Mouse (Mus musculus): ENCODE measurements around the gene Tmprss11a. TPM values are rescaled to one million over a fixed set of nuclear protein-coding genes. Genes with fewer than 3 reads are reported as not detected.

Gene Tmprss11a
- total and polyA plus RNA-seq, 3 experiments, result not detected

DNA sequence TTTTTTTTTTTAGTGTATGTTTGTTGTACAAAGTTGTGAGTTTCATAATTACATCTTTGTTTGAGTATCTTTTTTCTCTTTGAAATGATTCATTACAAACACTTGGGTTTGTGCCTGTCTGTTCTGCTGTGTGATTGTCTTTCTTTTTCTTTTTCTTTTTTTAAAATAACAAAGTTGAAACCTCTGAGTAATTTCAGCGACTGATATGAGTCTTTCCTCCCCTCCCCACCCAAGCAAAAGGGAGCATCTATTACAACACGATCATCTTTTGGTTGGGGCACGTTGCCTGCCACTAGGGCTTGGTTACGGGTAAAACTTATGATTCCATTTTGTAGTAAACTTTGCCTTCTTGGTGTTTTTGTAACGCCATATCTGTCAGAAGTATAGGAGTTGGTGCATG, 37.7 kb downstream of the Tmprss11a start:
- no peak overlapping the region for H3K27ac ChIP-seq (ENCODE audit: insufficient read depth, low read depth)
- peak overlapping the region; percentile 47 for H3K4me2 ChIP-seq (ENCODE audit: insufficient read depth, low read depth, poor library complexity, severe bottlenecking)
- H3K9ac ChIP-seq (ENCODE audit: insufficient read depth, low read depth), result no peak overlapping the region
- TF ChIP-seq MAFK (IDR thresholded peaks at IDR 0.05; ENCODE audit: insufficient replicate concordance, low read length) (no peak), POLR2A (IDR thresholded peaks at IDR 0.05; ENCODE audit: low read depth, low read length) (no peak), SIN3A (IDR thresholded peaks at IDR 0.05; ENCODE audit: low read length) (no peak; the same call in 1 of the 2 replicates), UBTF (IDR thresholded peaks at IDR 0.05; ENCODE audit: low read depth, low read length) (no peak), CHD1 (IDR thresholded peaks at IDR 0.05; ENCODE audit: low read depth, low read length) (no peak), JUN (IDR thresholded peaks at IDR 0.05; ENCODE audit: insufficient read depth, low read depth, low read length) (peak; percentile 71; the same call in 1 of the 2 replicates), JUND (conservative IDR thresholded peaks at IDR 0.05; ENCODE audit: low read depth, low read length) (peak; percentile 62; the same call in 1 of the 2 replicates), BHLHE40 (IDR thresholded peaks at IDR 0.05; ENCODE audit: low read depth, low read length) (0 out of 2 replicates have a peak, but pooled peaks have one; percentile 6), MXI1 (IDR thresholded peaks at IDR 0.05; ENCODE audit: low read depth, low read length) (no peak), TCF12 (IDR thresholded peaks at IDR 0.05; ENCODE audit: low read depth, low read length) (no peak), NRF1 (IDR thresholded peaks at IDR 0.05; ENCODE audit: low read depth, low read length) (no peak), EP300 (IDR thresholded peaks at IDR 0.05; ENCODE audit: low read length) (peak; percentile 29; the same call in 1 of the 2 replicates), MYC (IDR thresholded peaks at IDR 0.05; ENCODE audit: low read depth, low read length) (no peak), TBP (conservative IDR thresholded peaks at IDR 0.05; ENCODE audit: low read depth, low read length) (no peak), ZKSCAN1 (IDR thresholded peaks at IDR 0.05; ENCODE audit: borderline replicate concordance, low read depth, low read length) (no peak), SMC3 (IDR thresholded peaks at IDR 0.05; ENCODE audit: low read depth, low read length) (no peak), E2F4 (IDR thresholded peaks at IDR 0.05; ENCODE audit: insufficient replicate concordance, low read depth, low read length) (no peak), IRF4 (IDR thresholded peaks at IDR 0.05; ENCODE audit: low read depth, low read length) (peak; percentile 69)
- H3K79me2 ChIP-seq (replicated peaks; ENCODE audit: control insufficient read depth, extremely low read depth, insufficient read depth, poor library complexity, severe bottlenecking), result no peaks in the 10 kb centered on the region
- H3K4me1 ChIP-seq (ENCODE audit: control insufficient read depth in 1 of 2, insufficient read depth in 2 of 2), result no peaks in the 10 kb centered on the region; a peak in 1 of 4 replicates
- H3K36me3 ChIP-seq (replicated peaks in 1 of 2; ENCODE audit: control insufficient read depth in 1 of 2, insufficient read depth in 1 of 2, low read length in 1 of 2), result no peaks in the 10 kb centered on the region
- no peaks in the 10 kb centered on the region for H3K9me3 ChIP-seq (replicated peaks; ENCODE audit: low read length)
- H3K27me3 ChIP-seq (replicated peaks), result no peaks in the 10 kb centered on the region
- in situ Hi-C loops (cut with MboI; ENCODE audit: low pct_ligation_motif_present, low pct_unique_long_range_greater_than_20kb, low sequenced_read_pairs), result loop anchor here (25.0 kb wide), 1 partner anchor 231 kb away; no protein-coding TSS in a partner anchor
- H3K4me3 ChIP-seq (replicated peaks in 1 of 3; ENCODE audit: low read depth in 2 of 3, low read length in 2 of 3, poor library complexity in 1 of 3), result no peak overlapping the region
- no peak for DNase-seq (ENCODE audit: extremely low read depth)
- dilution Hi-C loops (cut with MboI; ENCODE audit: extremely low pct_ligation_motif_present, extremely low pct_unique_long_range_greater_than_20kb, low sequenced_read_pairs), result no loop called here

DNA sequence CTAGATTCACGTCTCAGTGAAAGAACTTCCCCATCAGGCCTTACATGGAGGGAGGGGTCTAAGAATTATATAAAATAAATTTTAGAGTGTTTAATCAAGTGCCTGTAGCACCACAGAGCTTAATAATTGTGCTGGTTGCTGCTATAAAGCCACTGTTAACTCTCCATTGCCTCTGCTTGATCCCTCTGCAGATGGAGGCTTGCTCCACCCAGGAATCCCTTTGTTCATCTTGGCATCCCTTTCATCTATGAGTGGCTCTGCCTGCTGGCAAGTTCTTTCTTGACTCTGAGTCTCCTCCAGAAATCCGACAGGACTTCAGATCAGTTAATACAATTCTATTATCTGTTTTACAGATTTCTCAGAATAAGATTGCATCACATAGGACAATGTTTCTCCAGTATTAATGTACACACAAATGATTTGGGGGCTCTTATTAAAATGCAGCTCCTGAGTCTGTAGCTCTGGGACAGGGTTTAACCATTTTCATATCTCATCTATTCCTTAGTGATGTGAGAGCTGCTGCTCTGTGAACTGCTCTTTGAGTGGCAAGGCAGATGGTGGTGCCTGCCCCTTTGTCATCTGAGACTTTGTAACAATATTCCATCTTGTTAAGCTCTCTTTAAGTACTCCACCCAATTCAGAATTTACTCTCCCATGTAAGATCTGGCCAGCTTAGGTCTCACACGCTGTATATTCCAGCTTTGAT, 47.3 kb downstream of the Tmprss11a start:
- H3K4me2 ChIP-seq (ENCODE audit: insufficient read depth, low read depth, poor library complexity, severe bottlenecking), result no peak overlapping the region
- no peaks in the 10 kb centered on the region for H3K36me3 ChIP-seq (replicated peaks in 1 of 2; ENCODE audit: control insufficient read depth in 1 of 2, insufficient read depth in 1 of 2, low read length in 1 of 2)
- no peak for DNase-seq (ENCODE audit: extremely low read depth)
- H3K27me3 ChIP-seq (replicated peaks), result no peaks in the 10 kb centered on the region
- H3K4me3 ChIP-seq (replicated peaks in 1 of 3; ENCODE audit: low read depth in 2 of 3, low read length in 2 of 3, poor library complexity in 1 of 3), result no peak overlapping the region
- H3K4me1 ChIP-seq (ENCODE audit: control insufficient read depth in 1 of 2, insufficient read depth in 2 of 2), result no peaks in the 10 kb centered on the region
- H3K9me3 ChIP-seq (replicated peaks; ENCODE audit: low read length), result no peaks in the 10 kb centered on the region
- H3K9ac ChIP-seq (ENCODE audit: insufficient read depth, low read depth), result no peak overlapping the region
- no peak for TF ChIP-seq ZNF384 (IDR thresholded peaks at IDR 0.05; ENCODE audit: low read depth, low read length)
- no peak for TF ChIP-seq CTCF (conservative IDR thresholded peaks at IDR 0.05 in 1 of 2, IDR thresholded peaks at IDR 0.05 in 1 of 2; ENCODE audit: low read depth in 2 of 2, low read length in 2 of 2)
- TF ChIP-seq JUND (conservative IDR thresholded peaks at IDR 0.05; ENCODE audit: low read depth, low read length), result no peak
- TF ChIP-seq PAX5 (IDR thresholded peaks at IDR 0.05; ENCODE audit: low read length), result no peak
- TF ChIP-seq CHD2 (IDR thresholded peaks at IDR 0.05; ENCODE audit: low read length), result no peak
- dilution Hi-C loops (cut with MboI; ENCODE audit: extremely low pct_ligation_motif_present, extremely low pct_unique_long_range_greater_than_20kb, low sequenced_read_pairs), result no loop called here
- no peak overlapping the region for H3K27ac ChIP-seq (ENCODE audit: insufficient read depth, low read depth)
- no peaks in the 10 kb centered on the region for H3K79me2 ChIP-seq (replicated peaks; ENCODE audit: control insufficient read depth, extremely low read depth, insufficient read depth, poor library complexity, severe bottlenecking)
- in situ Hi-C loops (cut with MboI; ENCODE audit: low pct_ligation_motif_present, low pct_unique_long_range_greater_than_20kb, low sequenced_read_pairs), result loop anchor here (25.0 kb wide), 1 partner anchor 234 kb away; the partner anchor contains the start of gene Gnrhr
